Mouse (Mus musculus) stomach, postnatal 0 days (tissue): ENCODE measurements around the gene Pde6b.

Experiments used
- CTCF ChIP-seq: IDR thresholded peaks from 2 replicates; pipeline ENCODE4 v1.5.1; 2016; ENCODE audit warnings: antibody characterized with exemption, low read depth, mild to moderate bottlenecking, moderate library complexity
- EP300 ChIP-seq: optimal IDR thresholded peaks from 2 replicates; pipeline ENCODE3; 2016; ENCODE audit warnings: antibody characterized with exemption

GRCm38 (mm10) chr5:108473737-108474136, 85.5 kb downstream of the Pde6b start:
- TF ChIP-seq CTCF (no peak), EP300 (no peak)
